Mouse (Mus musculus) urinary bladder, postnatal 25 days (tissue): ENCODE results near the gene Reps1.
A peak's percentile ranks its signal among the peaks of the same experiment; 100 is the strongest.

Experiments used
- DNase-seq: peaks from one replicate; pipeline ENCODE4 v3.0.0; 2022; ENCODE audit warnings: low spot score

Reps1 gene

GRCm38 (mm10) chr10:18055696-18056390, at the start of gene Reps1:
Reps1 (plus strand) TSS chr10:18055861.
- no peak for DNase-seq

GRCm38 (mm10) chr10:18006756-18007155, 48.9 kb upstream of the Reps1 start:
- DNase-seq, result no peak

GRCm38 (mm10) chr10:18007243-18007642, 48.4 kb upstream of the Reps1 start:
- DNase-seq, result no peak

- DNase-seq, result no peak
Measured at GRCm38 (mm10) chr10:18008118-18008517, 47.5 kb upstream of the Reps1 start.

GRCm38 (mm10) chr10:18009744-18010143, 45.9 kb upstream of the Reps1 start:
- DNase-seq, result no peak

- no peak for DNase-seq
Measured at GRCm38 (mm10) chr10:18011761-18012160, 43.9 kb upstream of the Reps1 start.

GRCm38 (mm10) chr10:18020443-18020842, 35.2 kb upstream of the Reps1 start:
- DNase-seq, result no peak

GRCm38 (mm10) chr10:18020846-18021245, 34.8 kb upstream of the Reps1 start:
- no peak for DNase-seq

GRCm38 (mm10) chr10:18021576-18022311, 33.9 kb upstream of the Reps1 start:
- DNase-seq, result no peak

- peak; percentile 60 for DNase-seq
Measured at GRCm38 (mm10) chr10:18022312-18022711, 33.3 kb upstream of the Reps1 start.

- peak; percentile 61 for DNase-seq
Measured at GRCm38 (mm10) chr10:18022741-18023347, 32.8 kb upstream of the Reps1 start, which contains the start of gene Abracl. Abracl (minus strand) TSS chr10:18023288.

GRCm38 (mm10) chr10:18034408-18034807, 21.3 kb upstream of the Reps1 start:
- no peak for DNase-seq

- DNase-seq, result no peak
Measured at GRCm38 (mm10) chr10:18036849-18037248, 18.8 kb upstream of the Reps1 start.

- DNase-seq, result no peak
Measured at GRCm38 (mm10) chr10:18046380-18046779, 9.3 kb upstream of the Reps1 start.

GRCm38 (mm10) chr10:18047380-18048146, 8.1 kb upstream of the Reps1 start:
- DNase-seq, result no peak

GRCm38 (mm10) chr10:18055009-18055695, 509 bp upstream of the Reps1 start:
- DNase-seq, result peak; percentile 81

- no peak for DNase-seq
Measured at GRCm38 (mm10) chr10:18056391-18056745, 707 bp downstream of the Reps1 start.

- no peak for DNase-seq
Measured at GRCm38 (mm10) chr10:18058681-18059338, 3.1 kb downstream of the Reps1 start.

- DNase-seq, result no peak
Measured at GRCm38 (mm10) chr10:18059807-18060206, 4.1 kb downstream of the Reps1 start.

GRCm38 (mm10) chr10:18060778-18061177, 5.1 kb downstream of the Reps1 start:
- DNase-seq, result no peak

- no peak for DNase-seq
Measured at GRCm38 (mm10) chr10:18061533-18061932, 5.9 kb downstream of the Reps1 start.
